Mouse (Mus musculus): Measurements from ENCODE around the gene Pbx1. TPM values are rescaled to one million over a fixed set of nuclear protein-coding genes. Genes with fewer than 3 reads are reported as not detected.

Pbx1 gene
- total RNA-seq, 2 experiments from 2014 or later, result 90.6 to 101 TPM

DNA sequence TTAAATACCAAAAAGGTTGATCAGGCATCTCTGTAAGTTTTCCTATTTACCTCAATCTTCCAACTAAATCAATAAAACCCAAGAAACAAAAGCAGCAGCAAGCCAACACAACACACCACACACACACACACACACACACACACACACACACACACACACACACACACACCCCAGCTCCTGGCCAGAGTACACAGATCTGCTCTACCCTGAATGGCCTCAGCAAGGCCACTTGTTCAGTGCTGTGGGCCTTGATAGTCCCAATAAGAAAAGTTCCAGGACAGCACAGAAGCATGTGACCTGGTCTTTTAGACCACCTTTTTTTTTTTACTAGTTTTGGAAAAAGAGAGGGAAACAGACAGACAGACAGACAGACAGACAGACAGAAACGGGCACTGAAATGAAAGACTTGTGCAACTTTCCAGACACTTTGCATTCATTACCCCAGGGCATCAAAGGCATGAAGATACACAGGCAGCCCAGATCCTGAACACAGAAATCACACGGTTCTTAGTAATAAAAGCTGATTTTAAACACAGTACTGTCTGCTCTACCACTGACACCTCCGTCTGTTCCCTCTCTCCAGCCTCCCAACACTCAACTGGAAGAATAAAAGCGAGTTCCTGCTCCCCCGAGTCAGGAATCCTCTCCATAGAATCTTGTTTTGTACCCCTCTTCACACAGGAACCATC is 6.9 kb downstream of the Pbx1 start:
- DNase-seq, result no peak

DNA sequence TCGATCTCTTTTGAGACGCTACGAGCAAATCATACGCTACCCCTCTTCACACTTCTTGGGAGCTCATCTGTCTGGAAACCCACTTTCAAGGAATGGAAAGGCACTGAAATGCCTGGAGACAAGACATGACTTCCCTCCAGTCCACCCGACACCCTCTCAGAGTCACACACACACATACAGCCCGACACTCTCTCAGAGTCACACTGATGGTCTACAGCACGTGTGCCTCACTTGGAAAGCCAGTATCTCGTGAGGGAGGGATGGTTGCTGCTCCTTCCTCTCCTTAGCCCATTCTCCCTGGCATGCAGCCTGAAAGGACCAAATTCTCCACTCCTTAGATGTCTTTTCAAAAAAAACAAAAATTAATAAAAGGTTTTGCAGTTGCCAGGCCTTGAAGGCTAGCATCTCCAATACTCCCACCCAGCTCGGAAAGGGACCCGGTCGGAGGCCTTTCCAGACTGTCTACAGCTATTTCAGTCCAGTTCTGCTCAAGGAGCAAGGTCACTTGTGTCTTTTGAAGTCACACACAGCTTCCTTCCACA is 8.6 kb downstream of the Pbx1 start:
- no peak for DNase-seq

DNA sequence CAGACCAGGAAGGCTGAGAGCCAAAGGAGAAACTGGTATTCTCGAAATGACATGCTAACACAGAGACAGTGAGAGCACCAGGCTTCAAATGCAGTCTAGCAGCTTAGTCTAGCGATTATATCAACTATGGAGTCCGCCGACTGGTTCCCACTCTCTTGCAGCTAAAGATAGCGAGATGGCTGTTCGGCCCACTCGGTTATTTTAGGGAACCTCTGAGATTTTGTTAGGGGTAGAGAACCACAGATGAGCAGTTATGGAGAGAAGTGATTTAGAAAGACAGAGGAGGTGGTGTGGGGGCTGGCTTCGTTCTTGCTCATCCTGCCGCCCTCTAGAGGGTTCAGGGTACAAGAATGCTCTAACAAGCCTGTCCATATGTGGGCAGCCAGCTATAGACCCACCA is 13.2 kb downstream of the Pbx1 start:
- DNase-seq, result no peak

DNA sequence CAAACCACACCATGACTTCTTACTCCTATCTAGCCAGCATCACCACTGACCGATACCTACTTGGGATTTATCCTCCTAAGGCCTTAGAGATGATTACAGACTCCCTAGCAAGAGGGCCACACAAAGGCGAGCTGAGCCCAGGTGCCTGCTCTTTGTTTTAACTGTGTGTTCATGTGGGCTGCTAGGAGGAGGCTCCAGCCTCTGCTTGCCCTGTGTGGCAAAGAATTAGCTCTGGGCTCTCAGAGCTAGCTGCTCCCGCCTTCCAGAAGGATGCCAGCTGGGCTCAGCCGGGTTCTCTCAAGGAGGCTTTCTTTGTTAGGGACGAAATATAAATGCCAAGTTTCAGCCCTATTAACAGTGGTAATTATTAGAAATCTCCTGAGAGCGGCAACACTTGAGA is 14.4 kb downstream of the Pbx1 start:
- no peak for DNase-seq

DNA sequence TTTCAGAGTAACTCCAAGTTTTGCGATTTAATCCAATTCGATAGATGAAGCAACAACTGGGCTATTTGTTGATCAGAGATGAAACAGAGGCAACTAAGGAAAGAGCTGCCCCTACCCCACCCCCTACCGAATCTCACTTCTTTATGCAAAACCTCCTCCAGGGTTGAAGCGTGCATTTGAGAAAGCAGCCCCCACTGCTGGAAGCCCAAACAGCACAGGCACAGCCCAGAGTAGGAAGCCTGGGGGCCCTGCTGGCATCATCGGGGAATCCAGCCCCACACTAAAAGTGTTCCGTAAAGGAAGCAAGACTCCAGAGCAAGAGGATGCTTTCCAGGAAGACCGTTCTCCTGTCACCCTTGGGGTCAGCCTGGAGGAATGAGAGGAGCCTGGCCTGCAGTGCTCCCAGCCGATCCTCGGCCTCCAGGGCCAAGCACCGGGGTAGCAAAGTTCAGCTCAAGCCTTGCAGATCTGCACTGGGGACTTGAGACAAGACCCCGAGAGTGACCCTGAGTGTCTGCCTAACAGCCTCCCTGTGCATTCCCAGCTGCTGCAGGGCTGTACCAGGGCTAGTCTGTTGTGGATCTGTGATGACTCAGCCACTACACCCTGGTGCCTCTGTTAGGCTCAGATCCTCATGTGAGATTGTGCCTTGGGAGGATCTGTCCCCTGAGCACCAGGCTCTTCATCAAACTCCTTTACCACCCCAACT is 15.2 kb downstream of the Pbx1 start:
- DNase-seq, result no peak

DNA sequence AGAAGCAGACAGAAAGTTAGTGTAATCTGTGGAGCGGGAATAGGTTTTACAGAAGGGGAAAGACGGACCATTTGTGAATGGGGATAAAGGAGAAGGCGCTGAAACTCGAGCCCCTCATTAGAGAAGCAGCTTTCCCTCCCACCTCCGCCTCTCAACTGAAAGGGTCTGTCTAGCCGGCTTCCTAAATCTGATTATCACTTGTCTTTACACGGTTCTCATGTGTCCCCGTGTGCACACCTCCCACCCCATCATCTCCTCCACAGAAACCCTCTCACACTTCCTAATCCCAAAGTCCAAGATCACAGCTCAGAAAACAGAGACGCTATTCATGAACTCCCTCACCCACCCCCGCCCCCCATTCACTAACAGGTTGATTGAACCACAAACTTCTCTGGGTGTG is 21.5 kb downstream of the Pbx1 start:
- no peak for DNase-seq

DNA sequence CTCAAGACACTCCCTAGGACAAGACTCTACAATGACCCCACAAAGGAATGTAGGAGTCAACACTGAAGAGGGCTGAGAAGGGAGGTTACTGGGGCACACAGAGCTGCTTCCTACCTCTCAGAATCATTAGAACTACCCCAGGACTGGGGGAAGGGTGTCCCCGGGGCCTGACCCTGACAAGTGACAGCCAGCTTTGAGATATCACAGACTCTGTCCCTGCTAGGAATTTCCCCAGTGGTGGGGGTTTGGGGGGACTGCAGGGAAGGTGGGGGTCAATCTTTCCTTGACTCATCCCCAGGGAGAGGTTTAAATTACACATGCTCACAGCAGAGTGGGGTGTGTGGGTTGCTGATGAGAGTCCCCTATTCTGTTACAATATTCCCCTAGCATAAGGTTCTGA is 22.0 kb downstream of the Pbx1 start:
- DNase-seq, result peak; percentile 31

DNA sequence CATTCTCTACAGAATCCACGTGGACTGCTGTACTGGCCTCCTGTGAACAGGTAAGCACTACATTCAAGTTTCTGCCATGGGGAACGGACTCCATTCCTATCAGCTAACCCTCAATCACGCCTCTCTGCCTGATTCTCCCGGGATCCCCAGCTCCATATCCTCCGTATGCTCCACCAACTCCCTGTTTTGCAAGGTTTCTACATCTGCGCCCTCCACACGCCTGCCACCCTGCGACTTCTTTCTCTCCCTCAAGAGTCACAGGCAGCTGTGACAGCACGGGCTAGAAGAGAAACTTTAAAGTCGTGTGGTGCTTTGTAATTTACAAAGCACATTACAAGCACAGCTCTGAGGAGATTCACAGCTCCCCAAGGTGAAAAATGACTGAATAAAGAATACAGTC is 23.3 kb downstream of the Pbx1 start:
- peak; percentile 4 for DNase-seq

DNA sequence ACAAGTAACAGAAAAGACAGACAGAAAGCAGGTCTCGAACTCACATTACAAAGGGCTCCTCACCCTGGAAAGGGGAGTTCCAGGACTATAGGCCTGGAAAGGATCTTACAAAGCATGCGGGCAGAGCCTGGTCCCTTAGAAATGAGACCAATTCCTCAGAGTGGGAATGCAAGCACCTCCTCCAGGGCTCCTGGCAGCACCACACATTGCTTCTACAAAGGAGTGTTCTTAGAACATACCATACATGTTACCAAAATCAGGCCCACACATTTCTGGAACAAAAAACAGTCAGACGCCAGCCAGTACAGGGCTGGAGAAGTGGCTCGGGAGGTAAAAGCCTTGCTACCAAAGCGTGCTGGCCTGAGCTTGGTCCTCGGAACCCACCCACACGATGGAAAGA is 24.1 kb downstream of the Pbx1 start:
- DNase-seq, result peak; percentile 5

DNA sequence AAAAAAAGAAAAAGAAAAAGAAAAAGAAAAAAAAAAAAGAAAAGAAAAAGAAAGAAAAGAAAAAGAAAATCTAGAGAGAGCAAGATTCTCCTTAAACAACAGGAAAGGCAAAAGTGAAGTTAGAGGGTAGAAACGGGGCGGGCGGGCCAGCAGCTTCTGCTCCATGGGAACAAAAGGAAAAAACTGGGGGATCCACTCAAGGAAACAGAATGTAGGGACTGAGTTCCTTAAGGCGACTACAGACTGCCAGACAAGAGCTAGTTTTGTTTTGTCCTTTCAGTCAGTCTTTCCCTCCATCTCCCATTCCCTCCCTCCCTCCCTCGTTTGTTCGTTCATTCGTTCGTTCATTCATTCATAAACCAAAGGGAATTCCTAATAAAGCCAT is 25.8 kb downstream of the Pbx1 start:
- DNase-seq, result no peak

DNA sequence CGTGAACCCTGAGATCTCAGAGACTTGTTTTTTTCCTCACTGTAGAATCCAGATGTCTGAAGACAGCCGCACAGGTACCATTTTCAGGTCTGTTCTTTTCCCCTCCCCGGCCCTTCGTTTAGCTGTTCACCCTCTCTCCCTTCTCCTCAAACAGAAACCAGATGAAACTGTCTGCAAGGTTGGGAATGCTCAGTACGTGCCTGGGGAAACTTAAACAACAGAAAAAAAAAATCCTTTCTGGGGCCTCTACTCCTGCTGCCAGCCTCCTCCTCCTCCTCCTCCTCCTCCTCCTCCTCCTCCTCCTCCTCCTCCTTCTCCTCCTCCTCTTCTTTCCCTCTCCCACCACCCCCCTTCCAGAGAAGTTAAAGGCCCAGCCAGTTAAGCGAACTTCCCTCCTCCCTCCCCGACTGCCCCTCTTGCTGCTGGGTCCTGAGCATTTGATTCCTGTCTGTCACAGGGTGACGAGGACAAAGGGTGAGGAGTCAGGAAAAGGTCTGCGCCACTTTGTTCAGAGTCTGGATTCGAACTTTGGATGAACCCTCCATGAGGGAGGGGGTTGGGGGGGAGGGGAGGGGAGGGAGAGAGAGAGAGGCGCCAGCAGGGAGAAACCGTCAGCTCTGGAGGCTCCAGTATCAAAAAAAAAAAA is 26.3 kb downstream of the Pbx1 start:
- no peak for DNase-seq

DNA sequence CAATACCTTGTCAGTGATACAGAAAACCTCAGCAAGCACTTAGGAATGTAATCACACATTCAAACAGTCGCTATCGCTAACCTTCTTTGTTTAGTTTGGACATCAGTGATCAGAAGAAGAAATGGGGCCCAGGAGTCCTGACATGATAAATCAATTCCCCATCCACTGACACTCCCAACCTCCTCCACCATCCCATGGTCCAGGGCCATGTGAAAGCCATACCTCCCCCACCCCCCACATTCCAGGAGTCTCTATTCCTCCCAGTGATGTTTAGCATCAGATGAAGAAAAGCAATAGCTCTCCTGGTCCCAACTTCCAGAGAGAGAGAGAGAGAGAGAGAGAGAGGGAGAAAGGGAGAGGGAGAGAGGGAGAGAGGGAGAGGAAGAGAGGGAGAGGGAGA is 28.5 kb downstream of the Pbx1 start:
- DNase-seq, result no peak

DNA sequence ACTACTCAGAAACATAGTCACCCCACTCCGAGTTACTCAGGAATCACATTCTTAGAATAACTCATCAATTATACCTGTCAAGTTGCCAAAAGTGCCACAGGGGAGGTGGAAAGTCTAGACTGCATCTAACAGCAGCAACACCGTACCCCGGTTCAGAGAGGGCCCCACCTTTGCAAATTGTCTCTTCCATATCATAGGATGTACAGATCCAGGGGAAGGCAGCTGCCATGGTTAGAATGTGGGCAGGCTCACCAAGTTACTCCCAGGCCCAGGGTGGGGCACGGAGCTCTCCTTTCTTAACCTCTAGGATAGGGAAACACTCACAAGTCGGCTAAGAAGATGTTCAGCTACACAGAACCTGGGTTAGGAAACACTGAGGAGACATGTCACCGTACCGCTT is 29.4 kb downstream of the Pbx1 start:
- DNase-seq, result no peak

DNA sequence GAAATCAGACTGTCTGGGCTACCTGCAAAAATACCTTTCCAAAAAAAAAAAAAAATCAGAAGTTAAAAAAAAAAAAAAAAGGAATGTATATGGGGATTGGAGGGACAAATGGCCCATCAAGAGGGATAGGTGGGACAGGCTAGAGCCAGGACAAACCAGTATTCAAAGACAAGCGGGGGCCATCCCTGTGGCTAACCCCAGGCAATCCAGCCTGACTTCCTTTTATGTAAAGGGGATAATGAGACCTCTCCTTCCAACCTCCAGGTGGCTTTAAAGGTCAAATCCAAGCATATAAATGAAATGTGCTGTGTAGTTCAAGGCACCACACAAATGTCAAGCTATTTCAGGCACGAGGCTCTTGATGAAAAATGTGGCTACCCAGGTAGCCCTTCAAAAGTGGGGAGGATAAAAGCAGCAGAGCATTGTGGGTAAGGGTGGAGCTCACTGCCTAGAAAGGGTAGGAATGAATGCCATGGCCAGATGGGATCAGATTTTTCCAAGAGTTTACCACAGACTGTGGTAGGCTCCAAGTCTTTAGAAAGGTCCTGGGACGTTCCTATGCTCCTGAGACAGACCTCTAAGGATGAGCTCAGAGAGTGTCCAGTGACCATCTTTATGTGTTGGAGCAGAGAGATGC is 36.4 kb downstream of the Pbx1 start:
- DNase-seq, result no peak

DNA sequence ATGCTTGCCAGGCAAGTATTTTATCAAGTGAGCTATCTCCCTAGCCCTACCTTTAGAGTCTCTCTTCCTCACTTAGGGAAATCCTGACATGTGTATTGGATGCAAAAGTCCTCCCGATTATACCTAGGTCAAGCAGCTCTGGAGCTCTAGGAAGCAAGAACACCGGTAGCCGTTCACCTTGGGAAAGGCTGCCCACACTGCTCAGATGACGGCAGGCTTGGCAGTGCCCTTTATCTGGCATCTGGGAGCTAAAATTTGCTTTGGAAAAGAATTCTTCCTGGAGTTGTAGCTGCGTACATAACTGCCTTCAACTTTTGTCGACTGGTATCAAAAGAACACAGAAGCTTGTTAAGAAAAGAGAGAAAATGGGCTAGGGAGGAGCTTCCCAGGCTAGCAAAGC is 37.5 kb downstream of the Pbx1 start:
- DNase-seq, result no peak

DNA sequence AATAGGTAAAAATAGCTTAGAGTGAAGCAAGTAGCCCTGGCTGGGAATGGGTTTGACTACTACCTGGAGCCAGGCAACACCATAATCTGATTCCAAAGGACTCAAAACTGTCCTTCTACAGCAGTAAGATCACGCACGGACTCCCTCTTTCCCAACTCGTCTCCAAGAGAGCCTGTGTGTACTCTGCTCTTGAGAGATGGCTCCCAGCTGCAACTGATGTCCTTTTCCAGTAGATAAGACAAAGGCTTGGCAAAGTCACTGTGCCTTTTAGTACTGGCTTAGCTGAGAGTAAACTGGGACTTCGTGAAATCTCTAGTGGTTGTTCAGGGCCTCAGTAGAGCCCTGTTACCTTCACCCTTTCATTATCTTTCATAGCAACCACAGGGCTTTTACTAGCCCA is 38.6 kb downstream of the Pbx1 start:
- no peak for DNase-seq

DNA sequence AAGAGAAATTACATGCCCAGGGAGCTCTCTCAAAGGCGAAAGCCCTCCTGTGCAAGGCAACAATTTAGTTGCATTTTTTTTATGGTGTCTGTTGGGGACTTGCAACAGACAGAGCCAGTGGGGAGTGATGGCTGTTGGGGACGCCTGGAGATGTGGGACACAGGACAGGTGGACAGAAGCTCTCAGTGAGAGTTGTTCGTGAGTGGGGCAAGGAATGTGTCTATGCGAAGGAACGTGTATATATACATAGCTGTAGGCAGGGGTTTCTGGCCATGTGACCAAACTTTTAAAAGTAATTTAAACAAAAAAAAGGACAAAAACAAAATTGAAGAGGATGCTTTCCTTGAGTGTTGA is 39.6 kb downstream of the Pbx1 start:
- no peak for DNase-seq

DNA sequence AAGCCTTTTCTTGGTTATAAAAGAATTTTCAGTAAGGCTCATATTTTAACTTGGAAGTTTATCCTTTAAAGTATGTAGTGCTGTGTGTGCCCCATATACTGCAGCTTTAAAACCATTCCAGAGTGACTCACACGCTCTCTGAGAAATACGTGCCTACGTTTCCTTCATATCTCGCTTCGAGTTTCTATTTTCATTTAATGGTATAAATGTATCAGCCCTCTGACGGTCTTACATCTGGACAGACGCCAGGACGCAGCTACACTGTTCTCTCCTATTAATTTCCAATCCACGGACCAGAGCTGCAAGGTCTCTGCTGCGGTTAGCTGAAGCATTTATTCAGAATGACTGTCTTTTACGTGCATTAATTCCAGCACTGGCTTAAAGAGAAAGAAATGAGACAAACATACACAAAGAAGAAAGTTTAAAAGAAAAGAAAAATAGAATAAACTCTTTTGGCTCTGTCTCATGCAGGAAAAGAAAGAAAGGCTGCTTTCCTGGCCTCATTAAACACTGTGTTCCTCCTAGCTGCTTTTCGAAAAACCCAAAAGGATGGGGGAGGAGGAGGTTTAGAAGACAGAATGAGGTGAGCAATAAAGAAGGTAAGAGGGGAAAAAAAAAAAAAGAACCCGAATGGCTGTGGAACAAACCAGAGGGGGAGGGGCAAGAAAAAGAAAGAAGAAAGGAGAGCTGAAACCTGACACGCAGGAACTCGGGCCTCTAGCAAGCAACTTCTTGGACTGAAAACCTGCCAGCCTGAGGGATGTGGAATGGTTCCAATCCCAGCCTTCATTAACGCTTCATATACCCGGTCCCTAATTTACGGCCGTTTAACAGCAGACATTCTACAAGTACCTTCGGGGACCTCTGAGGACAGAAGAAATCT is 40.2 kb downstream of the Pbx1 start:
- DNase-seq, result peak; percentile 78

DNA sequence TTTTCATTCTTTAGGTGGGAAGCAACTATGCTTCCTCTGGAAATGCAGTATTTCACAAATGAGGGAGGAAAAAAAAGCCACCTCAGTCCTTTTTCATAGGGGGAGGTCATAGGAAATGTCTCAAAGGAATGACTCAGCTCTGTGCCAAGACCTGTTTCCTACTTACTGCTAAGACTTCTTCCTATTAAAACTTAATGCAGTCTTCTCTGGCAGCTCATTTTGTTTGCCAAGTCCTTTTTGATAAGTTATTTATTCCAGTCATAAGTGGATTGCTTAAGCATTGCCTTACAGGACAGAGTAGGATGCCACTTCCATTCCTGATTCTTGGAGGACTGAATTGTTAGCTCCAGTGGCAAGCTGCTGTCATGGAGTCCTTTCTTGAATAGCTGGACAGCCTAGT is 41.3 kb downstream of the Pbx1 start:
- no peak for DNase-seq

DNA sequence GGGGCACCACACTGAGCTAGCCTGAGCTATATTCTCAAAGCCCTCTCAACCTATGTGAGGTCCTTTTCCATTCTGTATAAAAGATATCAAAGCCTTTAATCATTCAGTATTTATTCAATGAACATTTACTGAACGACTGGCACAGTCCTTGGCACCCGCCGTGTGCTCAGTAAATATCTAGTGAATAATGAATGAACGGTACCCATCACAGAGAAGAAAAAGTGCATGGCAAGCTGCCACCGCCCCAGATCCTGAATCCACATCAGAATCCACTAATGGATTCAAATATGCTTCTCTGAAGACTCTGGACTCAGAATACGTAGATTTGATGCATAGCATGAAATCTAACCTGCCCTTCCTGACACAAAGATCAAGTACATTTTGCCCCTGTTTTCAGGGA is 45.9 kb downstream of the Pbx1 start:
- no peak for DNase-seq

DNA sequence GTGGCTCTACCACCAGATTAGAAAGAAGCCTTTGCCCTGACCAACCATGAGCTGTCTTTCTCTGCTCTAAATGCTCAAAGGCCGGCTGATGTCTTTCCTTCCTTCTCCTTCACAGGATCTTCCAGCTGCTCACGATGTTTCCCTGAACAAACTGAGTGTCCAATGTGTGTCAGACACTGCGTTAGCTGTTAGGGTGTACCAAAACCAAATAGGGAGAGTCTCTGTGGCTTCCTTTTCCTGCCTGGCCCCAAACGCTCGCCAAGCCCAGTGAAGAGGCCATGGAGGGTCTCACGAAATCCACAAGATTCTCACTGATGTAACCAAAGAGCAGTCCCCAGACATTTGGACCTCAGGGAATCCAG is 47.5 kb downstream of the Pbx1 start:
- DNase-seq, result no peak

DNA sequence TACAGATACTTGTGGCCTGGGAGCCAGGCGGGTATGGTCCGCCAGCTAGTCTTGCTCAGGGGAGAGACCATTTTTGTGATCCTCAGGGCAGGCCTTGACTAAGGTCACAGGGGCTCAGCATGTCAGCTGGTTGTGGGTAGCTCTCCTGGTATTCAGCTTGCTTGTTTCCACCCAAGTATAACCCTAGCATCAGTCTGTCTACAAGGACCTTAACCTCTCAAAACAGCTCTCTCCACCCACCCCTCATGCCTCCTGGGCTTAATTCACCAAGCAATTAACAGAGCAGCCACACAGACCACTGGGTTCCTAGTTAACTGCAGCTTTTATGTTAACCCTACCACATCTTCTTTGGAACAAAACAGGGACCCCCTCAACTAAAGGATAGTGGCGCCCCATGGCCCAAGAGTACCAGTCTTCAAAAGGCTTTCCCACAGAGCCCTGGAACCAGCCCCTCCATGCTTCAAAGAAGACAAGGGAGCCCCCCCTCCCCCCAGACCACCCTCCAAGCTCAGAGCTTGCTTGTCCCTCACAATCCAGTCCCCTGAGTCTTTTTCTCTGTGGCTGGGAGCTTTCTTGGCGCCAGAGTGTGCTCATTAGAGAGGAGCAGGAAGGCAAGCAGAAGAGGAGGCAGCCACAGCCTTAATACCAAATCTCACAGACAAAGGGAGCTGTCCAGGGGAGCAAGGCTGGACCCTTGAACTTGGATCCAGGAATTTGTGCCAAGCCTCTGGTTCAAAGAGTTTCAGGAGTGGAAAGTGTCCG is 48.1 kb downstream of the Pbx1 start:
- DNase-seq, result no peak

Data from heart, postnatal 4 days (tissue).